Mouse (Mus musculus): ENCODE data around the gene Ifnar2.

The Ifnar2 gene

GRCm38 (mm10) chr16:91395633-91396392 is 23.2 kb downstream of the Ifnar2 start:
- no peak for DNase-seq

GRCm38 (mm10) chr16:91396844-91397537 is 24.4 kb downstream of the Ifnar2 start:
- DNase-seq, result no peak

GRCm38 (mm10) chr16:91398030-91398429 is 25.4 kb downstream of the Ifnar2 start:
- DNase-seq, result no peak

- DNase-seq, result no peak
Observed at GRCm38 (mm10) chr16:91398944-91399343, 26.4 kb downstream of the Ifnar2 start.

- no peak for DNase-seq
Observed at GRCm38 (mm10) chr16:91401569-91402165, 29.1 kb downstream of the Ifnar2 start.

- DNase-seq, result no peak
Observed at GRCm38 (mm10) chr16:91403784-91404183, 31.2 kb downstream of the Ifnar2 start.

GRCm38 (mm10) chr16:91404187-91404586 is 31.6 kb downstream of the Ifnar2 start:
- no peak for DNase-seq

GRCm38 (mm10) chr16:91404828-91405577 is 32.4 kb downstream of the Ifnar2 start:
- no peak for DNase-seq

- peak; percentile 84 for DNase-seq
Observed at GRCm38 (mm10) chr16:91405640-91406584, 33.3 kb downstream of the Ifnar2 start, which contains the start of gene Il10rb. TSS of gene Il10rb (plus strand) at chr16:91406164.

GRCm38 (mm10) chr16:91406585-91407220 is 34.1 kb downstream of the Ifnar2 start:
- DNase-seq, result no peak

GRCm38 (mm10) chr16:91413102-91413844 is 40.7 kb downstream of the Ifnar2 start:
- no peak for DNase-seq

GRCm38 (mm10) chr16:91415391-91416189 is 43.0 kb downstream of the Ifnar2 start:
- DNase-seq, result no peak

GRCm38 (mm10) chr16:91416357-91416756 is 43.8 kb downstream of the Ifnar2 start:
- no peak for DNase-seq

GRCm38 (mm10) chr16:91416938-91417337 is 44.4 kb downstream of the Ifnar2 start:
- DNase-seq, result no peak

- no peak for DNase-seq
Observed at GRCm38 (mm10) chr16:91418531-91418930, 45.9 kb downstream of the Ifnar2 start.

- DNase-seq, result no peak
Observed at GRCm38 (mm10) chr16:91425816-91426215, 53.2 kb downstream of the Ifnar2 start.

GRCm38 (mm10) chr16:91426586-91426985 is 54.0 kb downstream of the Ifnar2 start:
- no peak for DNase-seq

GRCm38 (mm10) chr16:91427461-91427860 is 54.9 kb downstream of the Ifnar2 start:
- DNase-seq, result no peak

- DNase-seq, result no peak
Observed at GRCm38 (mm10) chr16:91428259-91428865, 55.8 kb downstream of the Ifnar2 start.
